Mouse (Mus musculus): Measurements from ENCODE around the gene Mettl17.

Gene Mettl17

DNA sequence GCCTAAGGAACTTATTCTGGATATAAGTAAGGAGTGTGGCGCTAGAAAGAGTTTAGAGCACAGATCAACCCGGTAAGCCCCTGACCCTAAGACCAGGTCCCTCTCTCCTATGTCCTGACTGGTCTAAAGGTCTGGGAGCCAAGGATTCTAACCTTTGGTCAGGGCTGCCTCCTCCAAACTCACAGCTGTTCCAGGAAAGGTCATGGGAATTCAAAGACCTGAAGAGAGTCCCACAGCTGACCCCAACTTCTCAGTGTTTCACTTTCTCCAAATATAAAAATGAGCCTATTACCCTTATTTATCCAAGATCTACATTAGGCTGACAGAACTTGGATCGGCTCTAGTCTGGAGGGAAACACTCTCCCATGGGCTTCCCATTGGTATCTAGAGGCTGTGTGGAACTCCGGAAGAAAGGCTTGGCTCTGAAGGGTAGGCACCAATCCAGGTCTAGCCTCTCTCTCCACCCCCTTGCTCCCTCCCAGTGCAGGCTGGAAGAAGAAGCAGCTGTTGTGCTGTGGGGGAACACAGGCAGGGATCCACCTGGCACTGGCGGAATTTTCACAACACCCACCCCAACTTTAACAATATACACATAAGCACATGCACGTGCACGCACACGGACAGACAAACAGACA is 44.8 kb downstream of the Mettl17 start:
- in situ Hi-C loops (cut with MboI, MseI) = no loop called here

- in situ Hi-C loops (cut with MboI, MseI) = no loop called here
These were observed 45.3 kb downstream of the Mettl17 start for GRCm38 (mm10) chr14:51929968-51930367.

DNA sequence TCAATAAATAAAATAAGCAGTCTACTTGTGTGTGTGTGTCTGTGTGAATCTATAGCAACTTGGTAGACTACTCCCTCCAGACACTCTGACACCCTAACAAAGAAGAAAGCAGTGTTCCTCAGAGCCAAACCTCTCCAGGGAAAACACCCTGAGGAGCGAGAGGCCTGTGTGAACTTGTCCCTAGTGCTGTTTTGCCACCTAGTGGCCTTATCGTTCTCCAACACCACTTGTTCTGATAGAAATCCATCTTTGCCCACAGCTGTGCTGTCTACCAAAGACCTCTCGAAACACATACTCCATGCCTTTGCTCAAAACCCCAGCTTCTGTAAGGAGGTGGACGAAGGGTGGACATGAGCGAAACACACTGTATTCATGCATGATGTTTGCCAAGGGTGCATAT is 46.2 kb downstream of the Mettl17 start:
- in situ Hi-C loops (cut with MboI, MseI) = no loop called here

DNA sequence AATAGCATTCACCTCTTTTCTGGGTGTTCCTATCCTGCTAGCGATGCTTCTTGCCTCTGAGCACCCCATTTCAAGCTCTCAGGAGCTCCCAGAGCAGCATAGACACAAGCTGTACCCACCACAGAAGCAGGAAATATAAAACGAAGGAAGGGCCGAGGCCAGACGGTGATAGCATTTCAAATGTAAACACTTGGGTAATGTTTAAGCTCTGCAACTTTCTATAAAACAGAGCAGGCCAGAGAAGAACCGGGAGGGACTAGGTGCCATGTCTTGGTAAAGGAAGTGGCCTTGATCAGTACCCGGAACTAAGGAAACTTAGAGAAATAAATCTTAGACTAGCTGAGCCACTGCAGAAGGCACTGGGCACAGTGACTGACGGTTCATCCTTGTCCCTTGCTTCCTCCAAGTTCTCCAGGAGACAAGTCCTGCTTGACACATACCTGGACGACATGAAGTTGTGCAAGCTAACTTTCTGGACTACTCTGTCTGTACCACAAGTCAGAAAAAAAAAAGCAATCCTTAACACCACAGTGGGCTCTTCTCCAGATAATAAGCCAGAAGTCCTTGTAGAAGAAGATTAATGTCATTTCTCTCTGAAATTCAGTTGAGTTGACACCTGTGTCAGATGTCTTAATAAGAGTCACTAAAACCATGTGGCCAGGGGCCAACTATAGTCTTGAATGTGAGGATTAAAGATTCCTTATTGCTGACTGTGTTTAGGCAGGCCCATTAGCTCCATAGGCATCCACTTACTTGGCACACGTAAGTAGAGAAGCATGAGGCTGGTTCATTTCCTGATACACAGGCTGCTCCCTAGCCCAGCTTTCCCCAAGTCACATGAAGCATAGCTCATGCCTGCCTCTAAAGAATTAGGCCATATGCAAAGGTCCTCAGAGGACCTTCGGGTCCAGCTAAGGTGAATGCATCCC is 47.7 kb downstream of the Mettl17 start:
- in situ Hi-C loops (cut with MboI, MseI) = no loop called here

- in situ Hi-C loops (cut with MboI, MseI) = no loop called here
These were observed 54.4 kb downstream of the Mettl17 start for GRCm38 (mm10) chr14:51939005-51939404.

DNA sequence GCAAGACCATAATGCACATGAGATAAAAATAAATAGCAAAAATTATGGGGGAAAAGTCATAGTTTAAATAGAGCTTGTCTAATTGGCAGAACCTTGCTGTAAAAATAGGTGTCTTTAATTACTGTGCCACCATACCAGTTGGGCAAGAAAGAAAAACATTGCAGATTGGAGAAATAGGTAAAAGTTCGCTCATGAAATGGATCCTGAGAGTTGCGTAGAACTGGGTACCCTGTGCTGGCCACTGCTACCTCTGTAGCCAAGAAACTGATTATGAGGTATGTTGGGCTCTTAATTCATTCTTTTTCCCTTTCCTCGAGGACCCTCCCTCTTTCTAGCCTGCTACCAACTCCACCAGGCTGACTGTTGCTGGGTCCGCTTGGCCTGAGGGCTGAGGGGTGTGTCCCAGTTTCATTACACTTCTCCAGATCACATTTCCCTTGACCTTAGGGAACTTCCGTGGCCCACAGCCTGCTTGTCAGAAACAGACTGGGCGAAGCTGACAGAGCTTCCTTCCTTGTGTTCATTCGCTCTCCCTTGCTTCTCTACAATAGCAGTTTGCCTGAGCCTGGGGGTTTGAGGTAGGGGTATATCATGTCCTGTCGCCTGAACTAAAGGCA is 56.4 kb downstream of the Mettl17 start:
- in situ Hi-C loops (cut with MboI, MseI) = no loop called here

DNA sequence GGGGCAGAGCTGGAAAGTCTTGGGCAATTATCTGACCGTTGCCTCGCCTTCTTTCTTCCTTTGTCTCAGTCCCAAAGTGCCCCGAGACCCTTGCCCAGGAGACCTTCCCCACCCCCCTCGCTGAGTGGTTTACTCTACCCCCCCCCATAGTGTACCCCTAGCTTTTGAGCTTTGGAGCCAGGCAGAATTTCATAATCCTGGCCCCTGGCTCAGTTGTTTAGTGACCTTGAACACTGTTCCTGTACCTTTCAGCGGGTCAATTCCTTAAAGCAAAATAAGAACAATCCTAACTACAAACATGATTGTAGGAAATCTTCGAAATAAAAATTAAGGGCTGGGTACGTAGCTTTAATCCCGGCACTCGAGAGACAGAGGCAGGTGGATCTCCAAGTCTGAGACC is 56.9 kb downstream of the Mettl17 start:
- in situ Hi-C loops (cut with MboI, MseI) = no loop called here

GRCm38 (mm10) chr14:51942236-51942635 is 57.6 kb downstream of the Mettl17 start:
- in situ Hi-C loops (cut with MboI, MseI) = no loop called here
